Mouse (Mus musculus) cerebellum, adult 2 months (tissue): ENCODE results near the gene Kcnq4. TPM values are rescaled to one million over a fixed set of nuclear protein-coding genes. Genes with fewer than 3 reads are reported as not detected.
A peak's percentile ranks its signal among the peaks of the same experiment; 100 is the strongest.

Experiments used
- DNase-seq, 2 experiments: peaks; one replicate each; pipeline ENCODE4 v3.0.0; 2021
- H3K27ac ChIP-seq: fragments of 200-500 bp; 2 replicates; pipeline ENCODE4 v1.5.1; 2012; ENCODE audit warnings: low read length, control low read depth, inconsistent platforms; ENCODE audit not compliant: insufficient read depth
- H3K27me3 ChIP-seq: fragments of 200-500 bp; 2 replicates; pipeline ENCODE4 v1.6.1; 2012; ENCODE audit warnings: inconsistent platforms, mild to moderate bottlenecking, low read length, moderate library complexity; ENCODE audit not compliant: control insufficient read depth, insufficient read depth
- H3K4me1 ChIP-seq: fragments of 200-500 bp; 2 replicates; pipeline ENCODE4 v1.6.1; 2011; ENCODE audit warnings: low read length; ENCODE audit not compliant: control insufficient read depth, insufficient read depth
- H3K4me3 ChIP-seq: fragments of 200-500 bp; replicated peaks from 2 replicates; pipeline ENCODE3; 2011; ENCODE audit warnings: mild to moderate bottlenecking, low read depth, low read length, control low read depth; ENCODE audit not compliant: insufficient read depth
- CTCF ChIP-seq: fragments of 200-500 bp; IDR thresholded peaks from 2 replicates; pipeline ENCODE4 v1.5.1; 2011; ENCODE audit warnings: low read depth, mild to moderate bottlenecking, control low read depth, low read length, moderate library complexity, borderline replicate concordance; ENCODE audit not compliant: insufficient read depth
- POLR2A ChIP-seq: fragments of 200-500 bp; IDR thresholded peaks from 2 replicates; pipeline ENCODE4 v1.6.1; 2011; ENCODE audit warnings: low read length, control low read depth, borderline replicate concordance; ENCODE audit not compliant: insufficient read depth
- WGBS: fragments of 180-500 bp; shearing (Covaris S2); methylation state at CpG from one replicate; pipeline ENCODE4 v1.1.7; 2018; 5-methylcytosine and 5-hydroxymethylcytosine counted together
- polyA plus RNA-seq: library from polyadenylated mRNA; depleted of rRNA; stranded (reverse); fragments of >200 nt; gene quantifications from 2 replicates; pipeline ENCODE4 v1.2.3, GENCODE M21; 2012

Gene Kcnq4
- polyA plus RNA-seq, 1 experiment, result 15.2 TPM

- no peak for DNase-seq
- Histone ChIP-seq H3K27ac (no peak overlapping the region), H3K27me3 (no peaks in the 10 kb centered on the region), H3K4me1 (no peaks in the 10 kb centered on the region), H3K4me3 (no peak overlapping the region)
- 82% methylated on average over 2 of the region's 2 CpGs for WGBS
- TF ChIP-seq POLR2A (no peak), CTCF (no peak)
These were observed 72.8 kb downstream of the Kcnq4 start for GRCm38 (mm10) chr4:120675640-120676039.

- 90% methylated on average over 8 of the region's 8 CpGs for WGBS
- Histone ChIP-seq H3K4me3 (no peak overlapping the region), H3K27me3 (no peaks in the 10 kb centered on the region), H3K4me1 (no peaks in the 10 kb centered on the region), H3K27ac (no peak overlapping the region)
- DNase-seq, result no peak
- TF ChIP-seq POLR2A, result no peak
- no peak for TF ChIP-seq CTCF
These were observed 73.5 kb downstream of the Kcnq4 start for GRCm38 (mm10) chr4:120674775-120675451.

GRCm38 (mm10) chr4:120673606-120674005, 74.8 kb downstream of the Kcnq4 start:
- 91% methylated on average over 3 of the region's 3 CpGs for WGBS
- H3K4me1 ChIP-seq, result peaks cover 2% of the 10 kb centered on the region; the same call in 1 of the 2 replicates
- H3K27ac ChIP-seq, result no peak overlapping the region
- TF ChIP-seq POLR2A, result no peak
- TF ChIP-seq CTCF, result no peak
- no peak overlapping the region for H3K4me3 ChIP-seq
- no peaks in the 10 kb centered on the region for H3K27me3 ChIP-seq
- DNase-seq, result no peak

GRCm38 (mm10) chr4:120671046-120671445, 77.4 kb downstream of the Kcnq4 start:
- DNase-seq, result no peak
- 56% methylated on average over 12 of the region's 12 CpGs for WGBS
- Histone ChIP-seq H3K4me1 (peaks cover 5% of the 10 kb centered on the region; the same call in 1 of the 2 replicates), H3K27me3 (no peaks in the 10 kb centered on the region), H3K4me3 (no peak overlapping the region), H3K27ac (no peak overlapping the region)
- no peak for TF ChIP-seq CTCF
- TF ChIP-seq POLR2A, result no peak

- Histone ChIP-seq H3K27me3 (no peaks in the 10 kb centered on the region), H3K4me3 (no peak overlapping the region), H3K27ac (no peak overlapping the region), H3K4me1 (peaks cover 5% of the 10 kb centered on the region; the same call in 1 of the 2 replicates)
- no peak for DNase-seq
- WGBS, result 87% methylated on average over 5 of the region's 5 CpGs
- TF ChIP-seq POLR2A, result no peak
- TF ChIP-seq CTCF, result no peak
These were observed 78.8 kb downstream of the Kcnq4 start for GRCm38 (mm10) chr4:120669585-120669984.

GRCm38 (mm10) chr4:120668551-120668950, 79.9 kb downstream of the Kcnq4 start:
- Histone ChIP-seq H3K4me1 (peaks cover 5% of the 10 kb centered on the region; the same call in 1 of the 2 replicates), H3K27me3 (no peaks in the 10 kb centered on the region), H3K27ac (no peak overlapping the region), H3K4me3 (no peak overlapping the region)
- DNase-seq, result peak; percentile 35 to 39
- 96% methylated on average over 4 of the region's 4 CpGs for WGBS
- TF ChIP-seq POLR2A (no peak), CTCF (no peak)

- Histone ChIP-seq H3K4me3 (peak overlapping the region; percentile 73), H3K27ac (peak overlapping the region; percentile 73)
- WGBS, result 30% methylated on average over 10 of the region's 10 CpGs
These were observed 80.9 kb downstream of the Kcnq4 start for GRCm38 (mm10) chr4:120667555-120667954.

GRCm38 (mm10) chr4:120667045-120667501, 81.3 kb downstream of the Kcnq4 start:
- peak; percentile 69 to 77 for DNase-seq
- Histone ChIP-seq H3K4me3 (peak overlapping the region; percentile 73), H3K27me3 (no peaks in the 10 kb centered on the region), H3K27ac (peak overlapping the region; percentile 73), H3K4me1 (peaks cover 5% of the 10 kb centered on the region; the same call in 1 of the 2 replicates)
- TF ChIP-seq POLR2A (no peak), CTCF (no peak)
- under 1% methylated on average over 50 of the region's 50 CpGs for WGBS

More at GRCm38 (mm10) chr4:120667555-120667954, 80.9 kb downstream of the Kcnq4 start:
- no peaks in the 10 kb centered on the region for H3K27me3 ChIP-seq
- no peak for DNase-seq
- H3K4me1 ChIP-seq, result peaks cover 5% of the 10 kb centered on the region; the same call in 1 of the 2 replicates
- TF ChIP-seq CTCF (no peak), POLR2A (no peak)
